Mouse (Mus musculus): ENCODE results near the gene Rtn2.

Rtn2 gene

GRCm38 (mm10) chr7:19302264-19303045 lies 20.0 kb downstream of the Rtn2 start:
- no peak for DNase-seq

GRCm38 (mm10) chr7:19303046-19303305 lies 20.6 kb downstream of the Rtn2 start:
- DNase-seq = no peak

GRCm38 (mm10) chr7:19303770-19304169 lies 21.3 kb downstream of the Rtn2 start:
- DNase-seq = peak; percentile 74

- DNase-seq = no peak
Measured at GRCm38 (mm10) chr7:19304501-19305412, 22.3 kb downstream of the Rtn2 start.

GRCm38 (mm10) chr7:19305413-19305735 lies 22.9 kb downstream of the Rtn2 start:
- DNase-seq = no peak

GRCm38 (mm10) chr7:19305796-19306765 lies 23.7 kb downstream of the Rtn2 start:
- no peak for DNase-seq

GRCm38 (mm10) chr7:19306819-19307738 lies 24.7 kb downstream of the Rtn2 start:
- DNase-seq = no peak

GRCm38 (mm10) chr7:19307739-19308453 lies 25.5 kb downstream of the Rtn2 start:
- peak; percentile 86 for DNase-seq

- DNase-seq = peak; percentile 97
Measured at GRCm38 (mm10) chr7:19308454-19309277, 26.2 kb downstream of the Rtn2 start.

GRCm38 (mm10) chr7:19309278-19309883 lies 27.0 kb downstream of the Rtn2 start:
- DNase-seq = no peak

- peak; percentile 97 for DNase-seq
Measured at GRCm38 (mm10) chr7:19309884-19310641, 27.6 kb downstream of the Rtn2 start, which contains the start of gene Fosb. Gene Fosb (minus strand): TSS chr7:19310051.

- no peak for DNase-seq
Measured at GRCm38 (mm10) chr7:19311991-19312390, 29.6 kb downstream of the Rtn2 start.

GRCm38 (mm10) chr7:19314033-19314432 lies 31.6 kb downstream of the Rtn2 start:
- DNase-seq = no peak

- DNase-seq = no peak
Measured at GRCm38 (mm10) chr7:19316451-19317161, 34.2 kb downstream of the Rtn2 start.

GRCm38 (mm10) chr7:19318201-19318600 lies 35.8 kb downstream of the Rtn2 start:
- DNase-seq = no peak

- no peak for DNase-seq
Measured at GRCm38 (mm10) chr7:19318676-19319075, 36.3 kb downstream of the Rtn2 start.

- DNase-seq = no peak
Measured at GRCm38 (mm10) chr7:19319458-19319857, 37.0 kb downstream of the Rtn2 start.

- DNase-seq = peak; percentile 98
Measured at GRCm38 (mm10) chr7:19319906-19320305, 37.5 kb downstream of the Rtn2 start.
